Mouse (Mus musculus) MEL (cell line): ENCODE measurements around the gene Gm11213. TPM values are rescaled to one million over a fixed set of nuclear protein-coding genes. Genes with fewer than 3 reads are reported as not detected.

ENCODE experiments used
- DNase-seq: peaks from one replicate; pipeline ENCODE4 v3.0.0; 2011; ENCODE audit warnings: low read depth, low spot score
- H3K27ac ChIP-seq: 2 replicates; pipeline ENCODE4 v1.5.1; 2012; ENCODE audit warnings: low read depth, mild to moderate bottlenecking, control low read depth, low read length, moderate library complexity; ENCODE audit not compliant: control insufficient read depth
- H3K27me3 ChIP-seq, 2 experiments: fragments of 150-350 bp in 1 of 2; sonication (generic) in 1 of 2; 2 replicates each; pipeline ENCODE4 v1.6.1; 2012; ENCODE audit warnings: low read length in 2 of 2, mild to moderate bottlenecking in 2 of 2, improper control_type of control experiment in 1 of 2, moderate library complexity in 1 of 2; ENCODE audit not compliant: insufficient read depth in 2 of 2, control insufficient read depth in 1 of 2
- H3K36me3 ChIP-seq, 2 experiments: 2 replicates each; pipeline ENCODE4 v1.6.1; 2012 to 2014; ENCODE audit warnings: low read length in 2 of 2, improper control_type of control experiment in 1 of 2, inconsistent platforms in 1 of 2, mild to moderate bottlenecking in 1 of 2; ENCODE audit not compliant: insufficient read depth in 2 of 2, control insufficient read depth in 1 of 2
- H3K4me1 ChIP-seq, 2 experiments: fragments of 150-350 bp in 1 of 2; sonication (generic) in 1 of 2; 2 replicates each; pipeline ENCODE4 v1.6.1; 2012; ENCODE audit warnings: low read length in 2 of 2, improper control_type of control experiment in 1 of 2, mild to moderate bottlenecking in 1 of 2; ENCODE audit not compliant: insufficient read depth in 2 of 2, control insufficient read depth in 1 of 2
- H3K4me3 ChIP-seq, 2 experiments: fragments of 150-350 bp in 1 of 2; sonication (generic) in 1 of 2; 2 replicates each; pipeline ENCODE4 v1.5.1; 2012; ENCODE audit warnings: low read depth in 2 of 2, low read length in 2 of 2, mild to moderate bottlenecking in 2 of 2, moderate library complexity in 2 of 2, control low read depth in 1 of 2, improper control_type of control experiment in 1 of 2; ENCODE audit not compliant: control insufficient read depth in 1 of 2, insufficient read depth in 1 of 2
- H3K79me2 ChIP-seq: 2 replicates; pipeline ENCODE4 v1.6.1; 2012; ENCODE audit warnings: mild to moderate bottlenecking, low read length, moderate library complexity; ENCODE audit not compliant: control insufficient read depth, poor library complexity, insufficient read depth
- H3K9ac ChIP-seq: 2 replicates; pipeline ENCODE4 v1.6.1; 2012; ENCODE audit warnings: low read depth, mild to moderate bottlenecking, control low read depth, low read length, moderate library complexity; ENCODE audit not compliant: control insufficient read depth, poor library complexity, severe bottlenecking
- H3K9me3 ChIP-seq: fragments of 150-350 bp; sonication (generic); replicated peaks from 2 replicates; pipeline ENCODE4 v1.6.1; 2012; ENCODE audit warnings: mild to moderate bottlenecking, low read length, improper control_type of control experiment, moderate library complexity; ENCODE audit not compliant: insufficient read depth
- BHLHE40 ChIP-seq: IDR thresholded peaks from 2 replicates; pipeline ENCODE4 v1.6.1; 2012; ENCODE audit warnings: low read depth, mild to moderate bottlenecking, inconsistent platforms, low read length, improper control_type of control experiment, borderline replicate concordance
- CHD1 ChIP-seq: IDR thresholded peaks from 2 replicates; pipeline ENCODE4 v1.6.1; 2012; ENCODE audit warnings: low read depth, mild to moderate bottlenecking, inconsistent platforms, low read length, improper control_type of control experiment
- CHD2 ChIP-seq: IDR thresholded peaks from 2 replicates; pipeline ENCODE4 v1.6.1; 2011; ENCODE audit warnings: low read length, improper control_type of control experiment
- CTCF ChIP-seq, 3 experiments: IDR thresholded peaks in 2 of 3; conservative IDR thresholded peaks in 1 of 3; 2 replicates each; pipeline ENCODE4 v1.5.1; 2011 to 2012; ENCODE audit warnings: low read length in 3 of 3, low read depth in 2 of 3, mild to moderate bottlenecking in 2 of 3, improper control_type of control experiment in 1 of 3, inconsistent platforms in 1 of 3, mixed read lengths in 1 of 3, moderate library complexity in 1 of 3; ENCODE audit not compliant: control insufficient read depth in 1 of 3, insufficient read depth in 1 of 3, poor library complexity in 1 of 3, severe bottlenecking in 1 of 3
- E2F4 ChIP-seq: IDR thresholded peaks from 2 replicates; pipeline ENCODE4 v1.6.1; 2011; ENCODE audit warnings: low read depth, low read length, improper control_type of control experiment, borderline replicate concordance
- ELF1 ChIP-seq: IDR thresholded peaks from 2 replicates; pipeline ENCODE4 v1.6.1; 2014; ENCODE audit warnings: low read depth, mild to moderate bottlenecking, inconsistent platforms, low read length, improper control_type of control experiment, moderate library complexity
- GABPA ChIP-seq: IDR thresholded peaks from 2 replicates; pipeline ENCODE4 v1.6.1; 2012; ENCODE audit warnings: low read depth, mild to moderate bottlenecking, inconsistent platforms, low read length, improper control_type of control experiment, moderate library complexity
- HCFC1 ChIP-seq: IDR thresholded peaks from 2 replicates; pipeline ENCODE4 v1.6.1; 2012; ENCODE audit warnings: low read depth, mild to moderate bottlenecking, inconsistent platforms, low read length, improper control_type of control experiment, moderate library complexity
- KAT2A ChIP-seq: conservative IDR thresholded peaks from 2 replicates; pipeline ENCODE4 v1.6.1; 2012; ENCODE audit warnings: low read depth, low read length, improper control_type of control experiment, inconsistent platforms
- MAX ChIP-seq: IDR thresholded peaks from 2 replicates; pipeline ENCODE4 v1.6.1; 2011; ENCODE audit warnings: low read length, improper control_type of control experiment
- MEF2A ChIP-seq: IDR thresholded peaks from 2 replicates; pipeline ENCODE4 v1.6.1; 2014; ENCODE audit warnings: low read depth, mild to moderate bottlenecking, inconsistent platforms, low read length, improper control_type of control experiment; ENCODE audit not compliant: poor library complexity, insufficient replicate concordance, severe bottlenecking; ENCODE audit errors: extremely low read depth
- MXI1 ChIP-seq: IDR thresholded peaks from 2 replicates; pipeline ENCODE4 v1.6.1; 2011; ENCODE audit warnings: mild to moderate bottlenecking, low read depth, low read length, improper control_type of control experiment
- POLR2AphosphoS2 ChIP-seq: IDR thresholded peaks from 2 replicates; pipeline ENCODE4 v1.6.1; 2011; ENCODE audit warnings: low read length, improper control_type of control experiment
- SIN3A ChIP-seq: IDR thresholded peaks from 2 replicates; pipeline ENCODE4 v1.6.1; 2012; ENCODE audit warnings: low read length, improper control_type of control experiment, inconsistent platforms
- UBTF ChIP-seq: IDR thresholded peaks from 2 replicates; pipeline ENCODE4 v1.6.1; 2012; ENCODE audit warnings: low read depth, mild to moderate bottlenecking, inconsistent platforms, low read length, improper control_type of control experiment, moderate library complexity, borderline replicate concordance; ENCODE audit not compliant: insufficient read depth
- USF1 ChIP-seq: IDR thresholded peaks from 2 replicates; pipeline ENCODE4 v1.6.1; 2014; ENCODE audit warnings: low read depth, mild to moderate bottlenecking, inconsistent platforms, low read length, improper control_type of control experiment, moderate library complexity
- ZNF384 ChIP-seq: IDR thresholded peaks from 2 replicates; pipeline ENCODE4 v1.6.1; 2012; ENCODE audit warnings: low read depth, mild to moderate bottlenecking, inconsistent platforms, low read length, improper control_type of control experiment
- polyA plus RNA-seq, 2 experiments: library from polyadenylated mRNA; stranded (reverse) in 1 of 2; unstranded in 1 of 2; fragments of >175 nt in 1 of 2; fragments of >200 nt in 1 of 2; gene quantifications; 2 replicates each; pipeline versions ENCODE4 v1.2.1 to v1.2.4; 2012; ENCODE audit warnings: low replicate concordance in 2 of 2, low read depth in 1 of 2; ENCODE audit not compliant: insufficient read length in 2 of 2, insufficient read depth in 1 of 2, missing spikeins in 1 of 2
- total RNA-seq: library from RNA; depleted of rRNA; stranded (reverse); fragments of 300-350 nt; gene quantifications from 2 replicates; pipeline ENCODE4 v1.2.3, GENCODE M21; 2012

The Gm11213 gene
- total and polyA plus RNA-seq, 3 experiments: not detected

DNA sequence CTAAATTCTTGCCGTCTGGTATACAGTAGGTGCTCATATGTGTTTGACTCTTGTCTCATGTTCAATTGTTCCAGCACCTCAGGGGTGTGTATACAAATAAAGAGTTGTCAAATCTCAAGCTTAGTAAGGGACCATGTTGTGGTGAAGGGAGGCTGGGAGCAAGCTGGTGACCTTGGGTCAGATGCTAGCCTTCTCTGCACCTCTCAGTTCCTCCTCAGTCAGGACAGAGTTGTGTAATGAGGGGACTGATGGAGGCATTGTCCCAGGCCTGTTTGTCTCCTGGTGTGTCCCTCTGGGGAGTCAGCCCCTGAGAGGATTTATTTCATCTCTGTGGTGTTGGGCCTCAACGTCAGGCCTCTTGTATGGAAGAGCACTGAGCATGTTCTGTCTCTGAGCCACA is 18.8 kb downstream of the Gm11213 start:
- H3K9ac ChIP-seq: no peak overlapping the region
- H3K4me1 ChIP-seq: no peaks in the 10 kb centered on the region
- H3K36me3 ChIP-seq: no peaks in the 10 kb centered on the region
- no peak overlapping the region for H3K27ac ChIP-seq
- TF ChIP-seq UBTF: no peak
- no peaks in the 10 kb centered on the region for H3K27me3 ChIP-seq
- no peak for DNase-seq
- no peaks in the 10 kb centered on the region for H3K9me3 ChIP-seq
- no peak overlapping the region for H3K4me3 ChIP-seq
- no peaks in the 10 kb centered on the region for H3K79me2 ChIP-seq

DNA sequence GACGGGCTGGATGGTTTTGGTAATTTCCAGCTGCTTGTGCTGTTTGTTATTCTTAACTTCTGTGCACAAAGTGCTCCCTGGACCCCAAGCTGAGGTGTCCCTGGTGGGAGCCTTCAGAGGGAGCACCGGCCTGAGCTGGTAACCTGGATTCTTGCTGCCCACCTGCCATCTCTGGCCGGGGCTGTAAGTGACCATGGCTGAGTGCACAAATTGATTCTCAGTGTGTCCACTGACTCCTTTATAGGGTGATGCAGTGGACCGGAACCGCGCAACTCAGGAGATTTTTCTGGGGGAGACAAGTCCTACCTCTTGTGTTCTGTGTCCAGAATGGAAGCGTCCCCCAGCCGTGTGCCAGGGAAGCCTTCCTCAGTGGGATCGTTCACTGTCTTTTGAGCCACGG is 19.8 kb downstream of the Gm11213 start:
- Histone ChIP-seq H3K9me3 (no peaks in the 10 kb centered on the region), H3K36me3 (no peaks in the 10 kb centered on the region)

DNA sequence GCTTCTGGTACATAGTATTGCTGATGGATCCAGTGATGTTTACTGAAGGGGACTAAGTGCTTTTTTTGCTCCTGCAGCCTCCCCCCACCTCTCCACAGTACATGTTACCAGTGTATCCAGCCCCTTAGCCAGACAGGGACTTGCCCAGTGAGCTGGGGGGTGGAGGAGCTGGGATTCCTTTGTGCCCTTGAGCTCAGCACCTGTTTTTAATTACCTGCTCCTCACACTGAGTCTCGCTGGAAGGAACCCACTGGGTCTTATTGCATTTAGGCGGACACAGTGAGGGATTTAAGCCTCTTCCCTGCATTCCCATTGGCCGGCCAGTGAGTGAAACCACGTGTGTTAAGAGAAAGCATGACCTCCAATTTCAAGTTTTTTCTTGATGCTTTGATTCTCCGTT is 22.5 kb downstream of the Gm11213 start:
- no peak for DNase-seq
- no peaks in the 10 kb centered on the region for H3K36me3 ChIP-seq
- H3K4me3 ChIP-seq: no peak overlapping the region
- TF ChIP-seq MXI1 (no peak), POLR2AphosphoS2 (no peak)
- H3K79me2 ChIP-seq: no peaks in the 10 kb centered on the region
- no peaks in the 10 kb centered on the region for H3K27me3 ChIP-seq
- no peaks in the 10 kb centered on the region for H3K4me1 ChIP-seq
- no peak overlapping the region for H3K27ac ChIP-seq
- no peaks in the 10 kb centered on the region for H3K9me3 ChIP-seq
- no peak overlapping the region for H3K9ac ChIP-seq

More for the DNA sequence above, 19.8 kb downstream of the Gm11213 start:
- H3K27me3 ChIP-seq: no peaks in the 10 kb centered on the region
- no peaks in the 10 kb centered on the region for H3K79me2 ChIP-seq
- no peak overlapping the region for H3K27ac ChIP-seq
- H3K9ac ChIP-seq: no peak overlapping the region
- no peak for DNase-seq
- no peak for TF ChIP-seq KAT2A
- no peak for TF ChIP-seq CHD2
- no peak for TF ChIP-seq CHD1
- TF ChIP-seq USF1: no peak
- no peak for TF ChIP-seq MEF2A
- TF ChIP-seq GABPA: no peak
- no peak for TF ChIP-seq CTCF (IDR thresholded peaks at IDR 0.05 in 2 of 3, conservative IDR thresholded peaks at IDR 0.05 in 1 of 3; ENCODE audit: control insufficient read depth in 1 of 3, insufficient read depth in 1 of 3, low read depth in 2 of 3, low read length in 3 of 3, poor library complexity in 1 of 3, severe bottlenecking in 1 of 3)
- no peaks in the 10 kb centered on the region for H3K4me1 ChIP-seq
- no peak overlapping the region for H3K4me3 ChIP-seq

- TF ChIP-seq SIN3A (no peak), USF1 (no peak), ZNF384 (no peak), BHLHE40 (no peak), ELF1 (no peak), MAX (no peak), HCFC1 (no peak), E2F4 (no peak)
- no peaks in the 10 kb centered on the region for H3K79me2 ChIP-seq
- H3K36me3 ChIP-seq: no peaks in the 10 kb centered on the region
Observed at GRCm38 (mm10) chr4:63580078-63580477, 25.0 kb downstream of the Gm11213 start.

More at GRCm38 (mm10) chr4:63580078-63580477, 25.0 kb downstream of the Gm11213 start:
- no peak overlapping the region for H3K4me3 ChIP-seq
- H3K4me1 ChIP-seq: no peaks in the 10 kb centered on the region
- no peak overlapping the region for H3K9ac ChIP-seq
- H3K27ac ChIP-seq: no peak overlapping the region
- no peaks in the 10 kb centered on the region for H3K27me3 ChIP-seq
- DNase-seq: no peak
- H3K9me3 ChIP-seq: no peaks in the 10 kb centered on the region
